Mouse (Mus musculus): ENCODE results near the gene Mrpl33. TPM values are rescaled to one million over a fixed set of nuclear protein-coding genes. Genes with fewer than 3 reads are reported as not detected.

Mrpl33 gene
- 298 and 334 TPM in 2 replicates for polyA plus RNA-seq (2014; fragmentation: Nextera tagmentation; extraction: Ambion mirVana)

DNA sequence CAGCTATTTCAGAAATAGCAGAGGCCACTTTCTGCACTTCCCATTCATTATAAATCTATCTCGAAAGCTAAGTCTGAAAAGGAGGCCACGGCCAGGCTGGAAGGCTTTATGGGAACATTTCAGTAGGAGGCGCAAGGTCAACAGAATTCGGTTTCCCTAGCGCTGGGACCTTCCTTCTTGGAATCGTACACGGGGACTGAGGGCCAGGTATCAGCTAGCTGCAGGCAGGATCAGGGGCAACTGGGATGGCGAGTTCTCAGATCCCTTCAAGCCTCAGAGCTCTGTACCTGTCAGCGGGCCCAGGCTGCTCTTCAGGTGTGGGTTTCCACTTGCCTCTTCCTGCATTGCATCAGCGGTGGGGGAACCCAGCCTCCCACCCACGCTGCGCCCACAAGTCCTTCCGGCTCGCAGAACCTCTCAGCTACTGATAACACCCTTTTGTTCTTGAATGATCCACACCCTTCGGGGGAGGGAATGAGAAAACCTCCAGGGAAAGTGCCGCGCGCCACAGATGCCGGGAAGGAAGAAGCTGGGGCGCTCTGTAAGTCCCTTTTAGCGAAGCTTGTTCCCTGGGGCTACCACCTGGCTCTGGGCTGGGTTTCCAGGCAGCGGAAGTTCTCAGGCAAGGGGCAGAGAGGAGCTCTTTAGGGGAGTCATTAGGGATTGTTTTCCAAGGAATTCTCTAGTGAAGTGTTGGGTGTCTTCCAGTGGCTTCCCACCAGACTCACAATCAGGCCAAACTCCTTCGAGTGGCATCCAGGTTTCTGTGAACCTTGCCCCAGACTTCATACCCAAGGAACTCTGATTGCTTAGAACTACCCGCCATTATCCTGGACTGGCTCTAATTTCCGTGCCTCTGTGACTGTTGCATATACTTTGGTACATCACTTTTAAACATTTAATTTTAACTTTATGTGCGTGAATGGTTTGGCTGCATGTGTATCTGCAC, at the start of gene Mrpl33:
TSS of gene Mrpl33 (plus strand) at position 455 of the 949 bp plus-strand sequence.
- Histone ChIP-seq H3K4me2 (ENCODE audit: low read length) (peak within 1 kb of the TSS; percentile 71), H3K9me3 (ENCODE audit: control insufficient read depth, low read length) (no peaks in the 10 kb centered on the region), H3K4me1 (replicated peaks; ENCODE audit: control insufficient read depth, insufficient read depth, low read length) (peaks cover 11% of the 10 kb centered on the region), H3K9ac (ENCODE audit: low read length) (peak within 1 kb of the TSS; percentile 20), H3K27ac (ENCODE audit: low read depth) (peak within 1 kb of the TSS; percentile 71), H3K27me3 (replicated peaks; ENCODE audit: control insufficient read depth, insufficient read depth, low read length) (no peaks in the 10 kb centered on the region), H3K4me3 (ENCODE audit: low read depth, low read length) (peak within 1 kb of the TSS; percentile 30), H3K36me3 (ENCODE audit: control insufficient read depth, insufficient read depth, low read length) (no peaks in the 10 kb centered on the region)
- DNase-seq (ENCODE audit: low spot score) (peak; percentile 82), ATAC-seq (replicated peaks; ENCODE audit: low FRiP score, low TSS enrichment, low read depth) (peak; percentile 65)
- WGBS, result 8% methylated on average over 26 of the region's 26 CpGs

DNA sequence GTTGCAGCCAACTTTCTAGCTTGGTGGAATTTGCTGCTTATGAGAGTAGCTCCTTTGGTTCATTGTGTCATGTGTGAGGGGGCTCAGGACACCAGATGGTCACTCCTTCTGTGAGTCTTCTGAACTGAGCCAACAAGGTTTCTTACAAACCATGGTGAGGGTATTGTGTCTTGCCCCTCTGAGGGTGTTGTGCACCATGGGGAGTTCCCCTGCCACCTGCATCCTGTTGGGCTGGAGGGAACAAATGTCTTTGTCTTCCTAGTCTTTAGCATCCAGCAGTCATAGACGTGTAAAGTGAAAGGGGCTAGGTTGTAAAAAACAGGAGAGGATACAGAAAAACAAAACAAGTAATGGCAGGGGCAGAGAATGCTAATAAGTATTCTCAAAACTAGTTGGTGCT, 37.3 kb upstream of the Mrpl33 start:
- Histone ChIP-seq H3K4me3 (ENCODE audit: low read depth, low read length) (no peak overlapping the region), H3K27me3 (replicated peaks; ENCODE audit: control insufficient read depth, insufficient read depth, low read length) (no peaks in the 10 kb centered on the region), H3K36me3 (ENCODE audit: control insufficient read depth, insufficient read depth, low read length) (peaks cover 54% of the 10 kb centered on the region), H3K4me1 (replicated peaks; ENCODE audit: control insufficient read depth, insufficient read depth, low read length) (0 out of 2 replicates have a peak, but pooled peaks cover 4% of the 10 kb centered on the region), H3K9ac (ENCODE audit: low read length) (no peak overlapping the region), H3K9me3 (ENCODE audit: control insufficient read depth, low read length) (no peaks in the 10 kb centered on the region), H3K27ac (ENCODE audit: low read depth) (no peak overlapping the region), H3K4me2 (ENCODE audit: low read length) (no peak overlapping the region)
- DNase-seq (ENCODE audit: low spot score) (no peak), ATAC-seq (replicated peaks; ENCODE audit: low FRiP score, low TSS enrichment, low read depth) (no peak)
- 58% methylated on average over 1 of the region's 1 CpGs for WGBS

DNA sequence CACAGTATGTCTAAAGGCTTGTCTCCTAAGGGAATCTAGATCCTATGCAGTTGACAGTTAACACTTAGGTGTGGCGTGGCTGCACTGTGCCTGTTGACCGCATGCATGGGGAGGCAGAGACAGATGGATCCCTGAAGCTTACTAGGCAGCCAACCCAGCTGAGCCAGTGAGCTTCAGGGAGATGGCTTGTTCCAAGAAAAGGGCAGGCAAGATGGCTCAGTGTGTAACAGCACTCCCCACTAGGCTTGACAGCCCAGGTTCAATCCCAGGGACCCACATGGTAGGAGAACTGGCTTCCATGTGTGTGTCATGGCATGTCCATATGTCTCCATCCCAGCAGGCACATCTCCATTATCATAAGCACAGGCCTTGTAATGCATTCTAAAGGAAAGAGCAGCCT, 36.4 kb upstream of the Mrpl33 start:
- H3K9ac ChIP-seq (ENCODE audit: low read length), result no peak overlapping the region
- 0 out of 2 replicates have a peak, but pooled peaks cover 4% of the 10 kb centered on the region for H3K4me1 ChIP-seq (replicated peaks; ENCODE audit: control insufficient read depth, insufficient read depth, low read length)
- H3K9me3 ChIP-seq (ENCODE audit: control insufficient read depth, low read length), result no peaks in the 10 kb centered on the region
- ATAC-seq (replicated peaks; ENCODE audit: low FRiP score, low TSS enrichment, low read depth) (no peak), DNase-seq (ENCODE audit: low spot score) (no peak)
- H3K27ac ChIP-seq (ENCODE audit: low read depth), result no peak overlapping the region
- no peak overlapping the region for H3K4me3 ChIP-seq (ENCODE audit: low read depth, low read length)
- no peak overlapping the region for H3K4me2 ChIP-seq (ENCODE audit: low read length)
- no peaks in the 10 kb centered on the region for H3K27me3 ChIP-seq (replicated peaks; ENCODE audit: control insufficient read depth, insufficient read depth, low read length)
- 94% methylated on average over 2 of the region's 2 CpGs for WGBS
- peaks cover 45% of the 10 kb centered on the region for H3K36me3 ChIP-seq (ENCODE audit: control insufficient read depth, insufficient read depth, low read length)

DNA sequence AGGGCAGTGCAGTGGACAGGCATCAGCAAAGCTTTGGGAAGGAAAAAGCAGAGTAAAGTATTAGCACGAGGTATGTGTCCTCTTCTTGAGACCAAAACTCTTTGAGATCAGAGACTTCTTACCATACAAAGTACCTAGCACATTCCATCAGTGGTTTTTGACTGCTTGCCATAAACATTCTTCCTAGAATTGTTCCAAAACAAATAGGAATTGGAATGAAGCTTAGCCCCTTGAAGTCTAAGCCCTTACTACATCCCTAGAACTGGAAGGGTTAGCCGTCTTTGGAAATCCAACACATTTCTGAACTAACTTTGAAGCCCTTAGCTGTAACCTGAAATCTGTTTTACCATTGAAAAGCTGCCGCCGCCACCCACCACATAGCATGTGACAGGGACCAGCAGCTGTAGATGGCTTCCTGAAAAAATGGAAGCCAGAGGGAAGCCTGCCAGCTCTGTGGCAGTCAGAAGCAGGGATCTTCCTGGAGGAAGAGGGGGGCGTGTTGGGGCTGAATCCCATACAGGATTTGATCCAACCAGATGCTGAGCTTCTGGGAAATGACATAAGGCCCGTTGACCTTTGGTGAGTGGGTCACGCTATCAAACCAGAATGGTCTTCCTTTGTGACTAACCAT, 34.6 kb upstream of the Mrpl33 start:
- H3K27ac ChIP-seq (ENCODE audit: low read depth), result no peak overlapping the region

DNA sequence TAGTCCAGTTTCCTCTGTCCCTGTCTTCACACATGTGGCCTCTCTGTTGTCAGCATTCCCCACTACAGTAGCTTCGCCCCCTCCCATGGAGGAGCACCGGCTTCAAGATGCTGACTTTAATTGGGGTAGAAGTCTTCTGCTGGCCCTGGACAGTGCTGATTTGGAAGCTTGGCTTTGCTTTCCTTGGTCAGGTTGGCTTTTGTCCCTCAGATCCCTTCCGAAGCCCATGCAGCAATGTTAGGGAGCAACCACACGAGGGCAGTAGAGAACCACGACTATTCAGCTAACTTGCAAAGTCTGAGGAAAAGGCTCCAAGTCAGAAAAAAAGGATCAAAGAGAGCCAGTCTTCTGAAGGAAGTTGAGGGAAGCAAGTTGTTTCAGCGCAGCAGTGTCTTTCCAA, 33.2 kb upstream of the Mrpl33 start:
- H3K4me2 ChIP-seq (ENCODE audit: low read length), result no peak overlapping the region
- H3K9ac ChIP-seq (ENCODE audit: low read length), result no peak overlapping the region
- 0 out of 2 replicates have a peak, but pooled peaks have one; percentile 50 for ATAC-seq (replicated peaks; ENCODE audit: low FRiP score, low TSS enrichment, low read depth)
- H3K27ac ChIP-seq (ENCODE audit: low read depth), result peak overlapping the region; percentile 28; the same call in 1 of the 2 replicates
- H3K4me3 ChIP-seq (ENCODE audit: low read depth, low read length), result no peak overlapping the region
- 6% methylated on average over 6 of the region's 6 CpGs for WGBS
- no peaks in the 10 kb centered on the region for H3K9me3 ChIP-seq (ENCODE audit: control insufficient read depth, low read length)
- peak; percentile 87 for DNase-seq (ENCODE audit: low spot score)
- 0 out of 2 replicates have a peak, but pooled peaks cover 4% of the 10 kb centered on the region for H3K4me1 ChIP-seq (replicated peaks; ENCODE audit: control insufficient read depth, insufficient read depth, low read length)
- no peaks in the 10 kb centered on the region for H3K27me3 ChIP-seq (replicated peaks; ENCODE audit: control insufficient read depth, insufficient read depth, low read length)
- peaks cover 29% of the 10 kb centered on the region for H3K36me3 ChIP-seq (ENCODE audit: control insufficient read depth, insufficient read depth, low read length)

More for the DNA sequence above, 34.6 kb upstream of the Mrpl33 start:
- Histone ChIP-seq H3K4me3 (ENCODE audit: low read depth, low read length) (no peak overlapping the region), H3K4me2 (ENCODE audit: low read length) (no peak overlapping the region), H3K36me3 (ENCODE audit: control insufficient read depth, insufficient read depth, low read length) (peaks cover 38% of the 10 kb centered on the region), H3K9me3 (ENCODE audit: control insufficient read depth, low read length) (no peaks in the 10 kb centered on the region), H3K9ac (ENCODE audit: low read length) (no peak overlapping the region), H3K27me3 (replicated peaks; ENCODE audit: control insufficient read depth, insufficient read depth, low read length) (no peaks in the 10 kb centered on the region), H3K4me1 (replicated peaks; ENCODE audit: control insufficient read depth, insufficient read depth, low read length) (0 out of 2 replicates have a peak, but pooled peaks cover 4% of the 10 kb centered on the region)
- ATAC-seq (replicated peaks; ENCODE audit: low FRiP score, low TSS enrichment, low read depth), result no peak
- DNase-seq (ENCODE audit: low spot score), result no peak
- WGBS, result 85% methylated on average over 7 of the region's 7 CpGs

DNA sequence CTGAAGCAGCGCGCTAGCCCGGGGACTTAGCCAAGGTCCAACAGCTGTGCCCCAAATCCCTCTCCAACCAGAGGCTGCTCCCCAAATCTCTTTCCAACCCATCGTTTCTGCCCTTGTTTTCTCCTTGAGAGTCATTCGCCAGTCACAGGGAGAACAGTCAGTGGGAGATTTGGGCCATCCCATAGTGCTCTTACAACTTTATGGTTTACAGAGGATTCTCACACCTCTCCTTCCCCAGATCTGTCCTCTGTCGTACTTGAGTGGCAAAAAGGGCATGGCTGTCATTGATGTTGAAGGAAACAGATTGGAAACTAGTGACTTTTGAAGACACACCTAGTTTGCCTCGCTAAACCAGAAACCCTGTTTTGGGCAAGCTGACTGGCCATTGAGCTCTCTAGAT, 32.8 kb upstream of the Mrpl33 start:
- DNase-seq (ENCODE audit: low spot score), result peak; percentile 58
- Histone ChIP-seq H3K9ac (ENCODE audit: low read length) (no peak overlapping the region), H3K4me3 (ENCODE audit: low read depth, low read length) (no peak overlapping the region), H3K4me2 (ENCODE audit: low read length) (no peak overlapping the region), H3K36me3 (ENCODE audit: control insufficient read depth, insufficient read depth, low read length) (peaks cover 29% of the 10 kb centered on the region), H3K27ac (ENCODE audit: low read depth) (peak overlapping the region; percentile 28; the same call in 1 of the 2 replicates), H3K27me3 (replicated peaks; ENCODE audit: control insufficient read depth, insufficient read depth, low read length) (no peaks in the 10 kb centered on the region), H3K4me1 (replicated peaks; ENCODE audit: control insufficient read depth, insufficient read depth, low read length) (0 out of 2 replicates have a peak, but pooled peaks cover 4% of the 10 kb centered on the region), H3K9me3 (ENCODE audit: control insufficient read depth, low read length) (no peaks in the 10 kb centered on the region)
- 34% methylated on average over 7 of the region's 7 CpGs for WGBS
- ATAC-seq (replicated peaks; ENCODE audit: low FRiP score, low TSS enrichment, low read depth), result no peak

DNA sequence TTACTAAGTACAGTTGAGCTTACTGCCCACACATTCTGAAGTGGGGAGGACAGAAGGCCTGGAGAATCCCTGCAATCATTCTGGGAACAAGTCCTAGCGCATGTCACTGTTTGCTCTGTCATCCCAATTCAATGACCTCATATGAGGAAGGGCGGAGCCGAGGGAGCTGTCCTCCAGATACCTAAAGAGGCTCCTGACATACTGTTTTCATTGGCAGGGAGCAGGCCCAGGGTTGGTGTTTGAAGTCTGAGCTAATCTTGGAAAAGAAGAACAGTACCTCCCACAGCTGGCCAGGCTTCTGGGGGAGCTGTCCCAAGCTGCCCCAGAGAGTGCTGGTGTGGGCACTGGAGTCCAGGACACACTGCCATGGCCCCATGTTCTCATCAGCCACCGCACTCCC, 31.8 kb upstream of the Mrpl33 start:
- Histone ChIP-seq H3K36me3 (ENCODE audit: control insufficient read depth, insufficient read depth, low read length) (peaks cover 26% of the 10 kb centered on the region), H3K27me3 (replicated peaks; ENCODE audit: control insufficient read depth, insufficient read depth, low read length) (no peaks in the 10 kb centered on the region), H3K4me3 (ENCODE audit: low read depth, low read length) (no peak overlapping the region), H3K27ac (ENCODE audit: low read depth) (no peak overlapping the region), H3K9ac (ENCODE audit: low read length) (no peak overlapping the region), H3K4me2 (ENCODE audit: low read length) (no peak overlapping the region), H3K4me1 (replicated peaks; ENCODE audit: control insufficient read depth, insufficient read depth, low read length) (0 out of 2 replicates have a peak, but pooled peaks cover 4% of the 10 kb centered on the region), H3K9me3 (ENCODE audit: control insufficient read depth, low read length) (no peaks in the 10 kb centered on the region)
- WGBS, result 70% methylated on average over 4 of the region's 4 CpGs
- DNase-seq (ENCODE audit: low spot score), result no peak
- ATAC-seq (replicated peaks; ENCODE audit: low FRiP score, low TSS enrichment, low read depth), result no peak

DNA sequence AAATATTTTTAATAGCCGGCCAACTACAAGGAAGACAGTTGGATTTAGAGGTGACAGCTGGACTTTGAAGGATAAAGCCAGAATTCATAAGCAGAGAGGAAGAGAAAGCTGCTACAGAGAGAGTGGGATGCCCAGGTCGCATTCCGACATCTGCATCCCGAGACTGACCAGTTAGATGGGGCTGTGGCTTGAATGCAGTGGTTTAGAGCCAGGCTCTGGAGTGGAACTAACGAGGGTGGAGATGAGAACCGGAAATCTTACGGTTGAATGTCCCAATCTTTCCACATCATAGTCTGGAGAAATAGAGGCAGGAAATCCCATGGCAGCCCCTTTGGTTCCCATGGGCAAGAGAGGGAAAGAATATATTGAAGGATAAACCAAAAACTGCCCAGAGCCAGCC, 30.7 kb upstream of the Mrpl33 start:
- Histone ChIP-seq H3K27me3 (replicated peaks; ENCODE audit: control insufficient read depth, insufficient read depth, low read length) (no peaks in the 10 kb centered on the region), H3K4me1 (replicated peaks; ENCODE audit: control insufficient read depth, insufficient read depth, low read length) (peaks cover 10% of the 10 kb centered on the region; the same call in 1 of the 2 replicates), H3K27ac (ENCODE audit: low read depth) (no peak overlapping the region), H3K9ac (ENCODE audit: low read length) (no peak overlapping the region), H3K36me3 (ENCODE audit: control insufficient read depth, insufficient read depth, low read length) (peaks cover 17% of the 10 kb centered on the region), H3K9me3 (ENCODE audit: control insufficient read depth, low read length) (no peaks in the 10 kb centered on the region), H3K4me3 (ENCODE audit: low read depth, low read length) (no peak overlapping the region), H3K4me2 (ENCODE audit: low read length) (no peak overlapping the region)
- ATAC-seq (replicated peaks; ENCODE audit: low FRiP score, low TSS enrichment, low read depth) (no peak), DNase-seq (ENCODE audit: low spot score) (no peak)
- 92% methylated on average over 7 of the region's 7 CpGs for WGBS
